Mouse (Mus musculus) C2C12 (cell line): Measurements from ENCODE around the gene Sgo1.

Experiments used
- CEBPB ChIP-seq: IDR thresholded peaks from one replicate; pipeline ENCODE4 v1.6.1; 2011; ENCODE audit warnings: low read depth, mild to moderate bottlenecking, control low read depth, moderate library complexity
- CTCF ChIP-seq: IDR thresholded peaks from one replicate; pipeline ENCODE4 v1.5.1; 2011; ENCODE audit not compliant: control insufficient read depth, insufficient read depth, insufficient read length
- FOSL1 ChIP-seq: IDR thresholded peaks from one replicate; pipeline ENCODE4 v1.8.0; 2011; ENCODE audit warnings: mild to moderate bottlenecking, low read length; ENCODE audit not compliant: poor library complexity, insufficient read depth, severe bottlenecking
- MAX ChIP-seq: IDR thresholded peaks from one replicate; pipeline ENCODE4 v1.6.1; 2011; ENCODE audit warnings: mild to moderate bottlenecking, control low read depth
- MYOD1 ChIP-seq: IDR thresholded peaks from one replicate; pipeline ENCODE4 v1.6.1; 2011; ENCODE audit warnings: low read depth; ENCODE audit not compliant: control insufficient read depth, insufficient read length
- MYOG ChIP-seq: IDR thresholded peaks from one replicate; pipeline ENCODE4 v1.6.1; 2011; ENCODE audit not compliant: control insufficient read depth, insufficient read length; ENCODE audit errors: extremely low read depth
- USF1 ChIP-seq: IDR thresholded peaks from one replicate; pipeline ENCODE4 v1.6.1; 2011; ENCODE audit warnings: low read depth, mild to moderate bottlenecking, control low read depth, moderate library complexity

DNA sequence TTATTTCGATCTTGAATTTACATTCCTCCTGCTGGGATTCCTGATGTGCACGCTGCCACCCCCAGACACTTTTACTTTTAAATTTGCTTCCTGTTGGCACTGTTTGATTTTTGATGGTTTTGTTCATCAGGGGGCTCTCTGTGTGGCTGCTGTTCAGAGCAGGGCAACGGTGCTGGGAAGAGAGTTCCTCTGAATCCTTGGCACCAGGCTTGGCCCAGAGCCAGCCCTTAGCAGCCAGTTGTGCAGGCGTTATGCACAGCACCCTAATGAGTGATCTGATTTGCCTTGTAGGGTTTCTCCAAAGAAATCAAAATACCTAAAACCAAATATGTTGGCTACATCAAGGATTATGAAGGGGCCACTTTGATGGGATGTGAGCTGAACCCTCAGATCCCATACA is 29.4 kb downstream of the Sgo1 start:
- TF ChIP-seq MAX, result no peak
- no peak for TF ChIP-seq CTCF
- no peak for TF ChIP-seq MYOG
- no peak for TF ChIP-seq FOSL1
- no peak for TF ChIP-seq MYOD1
- no peak for TF ChIP-seq USF1
- TF ChIP-seq CEBPB, result no peak
